Mouse (Mus musculus) ES-E14 (cell line): ENCODE results near the gene Myrf. TPM values are rescaled to one million over a fixed set of nuclear protein-coding genes. Genes with fewer than 3 reads are reported as not detected.

Source experiments
- DNase-seq: peaks from one replicate; pipeline ENCODE4 v3.0.0-alpha.2; 2013; ENCODE audit warnings: low read depth, low spot score
- H3K27ac ChIP-seq: 2 replicates; pipeline ENCODE4 v1.5.1; 2012; ENCODE audit warnings: low read depth, mild to moderate bottlenecking, low read length, moderate library complexity, mixed read lengths; ENCODE audit not compliant: poor library complexity, insufficient read depth, severe bottlenecking
- H3K36me3 ChIP-seq: 2 replicates; pipeline ENCODE4 v1.6.1; 2012; ENCODE audit warnings: mild to moderate bottlenecking, low read length, moderate library complexity, mixed read lengths; ENCODE audit not compliant: control insufficient read depth, poor library complexity, insufficient read depth, severe bottlenecking
- H3K4me1 ChIP-seq, 2 experiments: fragments of 150-350 bp in 1 of 2; sonication (generic) in 1 of 2; 2 replicates each; pipeline ENCODE4 v1.6.1; 2012; ENCODE audit warnings: low read length in 2 of 2, mild to moderate bottlenecking in 1 of 2, mixed read lengths in 1 of 2; ENCODE audit not compliant: control insufficient read depth in 2 of 2, insufficient read depth in 2 of 2, poor library complexity in 1 of 2
- H3K4me3 ChIP-seq, 2 experiments: fragments of 150-350 bp in 1 of 2; sonication (generic) in 1 of 2; 2 replicates each; pipeline ENCODE4 v1.5.1; 2012; ENCODE audit warnings: low read length in 2 of 2, low read depth in 1 of 2, mild to moderate bottlenecking in 1 of 2, mixed read lengths in 1 of 2; ENCODE audit not compliant: insufficient read depth in 1 of 2, poor library complexity in 1 of 2, severe bottlenecking in 1 of 2
- H3K9ac ChIP-seq: 2 replicates; pipeline ENCODE4 v1.6.1; 2012; ENCODE audit warnings: low read depth, mild to moderate bottlenecking, low read length, mixed read lengths; ENCODE audit not compliant: poor library complexity, insufficient read depth, severe bottlenecking
- H3K9me3 ChIP-seq: fragments of 150-350 bp; sonication (generic); 2 replicates; pipeline ENCODE4 v1.6.1; 2012; ENCODE audit warnings: low read depth, mild to moderate bottlenecking, low read length; ENCODE audit not compliant: control insufficient read depth, insufficient read depth
- CHD2 ChIP-seq: IDR thresholded peaks from 2 replicates; pipeline ENCODE4 v1.6.1; 2014; ENCODE audit warnings: mild to moderate bottlenecking, low read depth, low read length, inconsistent platforms
- HCFC1 ChIP-seq: IDR thresholded peaks from 2 replicates; pipeline ENCODE4 v1.6.1; 2012; ENCODE audit warnings: low read length, inconsistent platforms, borderline replicate concordance; ENCODE audit not compliant: insufficient read depth
- MAFK ChIP-seq: IDR thresholded peaks from 2 replicates; pipeline ENCODE4 v1.6.1; 2014; ENCODE audit warnings: mild to moderate bottlenecking, low read depth, low read length, inconsistent platforms; ENCODE audit not compliant: insufficient read depth
- ZC3H11A ChIP-seq: IDR thresholded peaks from 2 replicates; pipeline ENCODE4 v1.6.1; 2012; ENCODE audit warnings: low read depth, mild to moderate bottlenecking, inconsistent platforms, low read length, borderline replicate concordance
- ZNF384 ChIP-seq: IDR thresholded peaks from 2 replicates; pipeline ENCODE4 v1.6.1; 2012; ENCODE audit warnings: low read depth, low read length, inconsistent platforms
- in situ Hi-C, 2 experiments: fragments of 600-800 bp; cut with MboI; formaldehyde crosslinking; loops; one replicate each; pipeline ENCODE4 v1.15.1; 2025; ENCODE audit warnings: low sequenced_read_pairs in 2 of 2, inconsistent platforms in 1 of 2; ENCODE audit not compliant: unreplicated experiment in 2 of 2
- total RNA-seq: library from RNA; depleted of rRNA; stranded (reverse); fragments of 300-350 nt; gene quantifications from 2 replicates; pipeline ENCODE4 v1.2.3, GENCODE M21; 2012

Myrf gene
- total RNA-seq, 1 experiment, result 35.9 TPM

DNA sequence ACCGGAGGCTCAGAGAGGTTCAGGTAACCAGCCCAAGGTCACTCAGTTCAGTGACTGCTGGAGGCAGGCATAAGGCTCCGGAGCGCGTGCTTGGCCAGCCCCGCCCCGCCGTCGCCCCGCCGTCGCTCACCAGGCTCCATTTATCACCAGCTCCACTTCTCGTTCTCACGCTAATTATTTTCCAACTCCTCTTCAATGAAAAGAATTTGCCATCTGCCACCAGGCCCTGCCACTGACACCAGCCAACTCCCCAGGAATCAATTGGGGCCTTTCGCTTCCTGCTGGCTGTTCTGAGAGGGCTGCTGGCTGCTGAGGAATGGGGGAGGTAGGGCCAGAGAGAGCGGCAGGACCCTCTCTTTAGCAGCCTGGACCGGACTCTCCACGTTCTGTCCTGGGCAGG lies 36.8 kb upstream of the Myrf start:
- Histone ChIP-seq H3K9ac (peak overlapping the region; percentile 45), H3K9me3 (no peaks in the 10 kb centered on the region), H3K4me3 (peak overlapping the region; percentile 45 to 51), H3K4me1 (peaks cover 10 to 32% of the 10 kb centered on the region in 2 experiments), H3K27ac (peak overlapping the region; percentile 63; the same call in 1 of the 2 replicates), H3K36me3 (no peaks in the 10 kb centered on the region)
- TF ChIP-seq CHD2, result no peak
- no peak for DNase-seq
- in situ Hi-C loops, result no loop called here

DNA sequence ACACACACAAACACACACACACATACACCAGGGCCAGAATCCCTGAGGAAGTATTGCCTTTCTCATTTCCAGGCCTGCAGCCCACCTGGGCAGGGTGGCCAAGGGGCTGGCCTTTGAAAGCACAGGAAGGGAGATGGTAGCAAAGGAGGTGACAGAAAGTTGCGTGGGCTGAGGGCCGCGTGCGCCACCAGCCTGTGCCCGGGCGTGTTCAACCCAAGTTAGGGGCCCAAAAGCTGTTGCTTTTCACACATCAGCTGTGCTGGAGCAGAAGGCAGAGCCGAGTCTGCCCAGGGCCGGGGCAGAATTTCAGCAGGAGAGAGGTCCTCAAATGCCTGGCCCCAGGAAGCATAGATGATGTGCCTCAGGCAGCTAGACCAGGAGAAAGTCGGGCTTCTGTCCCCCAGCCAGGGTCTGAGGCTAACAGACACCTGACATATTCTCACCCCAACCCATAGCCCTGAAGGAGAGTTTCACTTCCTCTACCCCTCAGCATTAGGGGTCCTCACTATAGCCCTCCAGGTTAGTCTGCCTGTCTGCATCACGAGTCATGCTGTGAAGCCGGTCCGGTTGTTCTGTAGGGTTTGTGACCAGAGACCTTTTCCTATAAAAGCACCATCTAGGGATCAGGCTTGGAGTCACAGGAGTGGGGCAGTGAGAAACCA lies 36.1 kb upstream of the Myrf start:
- peak overlapping the region in 1 of 2 experiments; percentile 17; a peak in 2 of 4 replicates for H3K4me3 ChIP-seq
- TF ChIP-seq ZC3H11A (no peak), MAFK (no peak), ZNF384 (no peak), CHD2 (no peak), HCFC1 (no peak)
- peak overlapping the region; percentile 15; the same call in 1 of the 2 replicates for H3K9ac ChIP-seq
- H3K27ac ChIP-seq, result no peak overlapping the region
- H3K9me3 ChIP-seq, result no peaks in the 10 kb centered on the region
- in situ Hi-C loops, result no loop called here
- no peak for DNase-seq
- H3K4me1 ChIP-seq, result peaks cover 13 to 36% of the 10 kb centered on the region in 2 experiments
- no peaks in the 10 kb centered on the region for H3K36me3 ChIP-seq

DNA sequence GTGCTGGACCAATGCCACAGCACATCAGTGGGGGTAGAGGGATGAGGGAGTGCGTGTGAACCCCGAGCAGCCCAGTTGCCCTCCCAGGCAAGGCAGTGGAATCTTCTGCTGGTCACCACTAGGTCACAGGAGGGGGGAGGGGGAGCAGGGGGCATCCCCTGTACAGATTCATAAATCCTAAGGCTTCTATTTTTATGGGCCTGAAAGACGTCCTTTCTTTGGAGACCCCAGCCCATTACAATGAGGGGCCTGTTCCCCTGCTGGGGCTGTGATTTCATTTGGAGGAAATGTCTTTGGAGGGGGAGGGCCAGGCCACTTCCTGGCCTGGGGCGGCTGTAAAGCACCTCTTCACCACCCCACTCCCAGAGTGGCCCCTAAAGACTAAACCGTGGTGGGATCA lies 33.5 kb upstream of the Myrf start:
- in situ Hi-C loops, result no loop called here
- H3K36me3 ChIP-seq, result no peaks in the 10 kb centered on the region
- no peak overlapping the region for H3K4me3 ChIP-seq
- H3K4me1 ChIP-seq, result peaks cover 13 to 41% of the 10 kb centered on the region in 2 experiments
- H3K27ac ChIP-seq, result no peak overlapping the region
- no peak overlapping the region for H3K9ac ChIP-seq
- H3K9me3 ChIP-seq, result no peaks in the 10 kb centered on the region
- no peak for DNase-seq
- TF ChIP-seq HCFC1, result no peak
- no peak for TF ChIP-seq MAFK
- no peak for TF ChIP-seq ZC3H11A
- TF ChIP-seq CHD2, result no peak
- TF ChIP-seq ZNF384, result no peak

DNA sequence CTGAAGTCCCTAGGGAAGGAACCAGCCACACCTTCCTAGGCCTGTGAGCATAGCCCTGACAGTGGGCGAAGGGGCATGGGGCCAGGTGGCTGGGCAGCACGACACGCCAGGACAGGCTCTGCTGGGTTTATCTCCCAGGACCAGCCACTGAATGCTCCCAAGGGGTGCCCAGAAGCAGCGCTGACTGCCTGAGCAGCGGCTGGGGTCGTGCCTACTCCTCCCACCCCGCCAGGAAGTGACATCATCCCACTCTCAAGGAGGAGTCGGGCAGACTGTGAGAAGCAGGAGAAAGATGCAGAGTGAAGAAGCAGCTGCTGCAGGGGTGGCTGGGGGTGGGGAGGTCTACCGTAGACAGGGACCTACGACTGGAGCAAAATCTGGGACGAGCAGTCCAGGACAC lies 32.2 kb upstream of the Myrf start:
- Histone ChIP-seq H3K9me3 (no peaks in the 10 kb centered on the region), H3K27ac (no peak overlapping the region), H3K9ac (0 out of 2 replicates have a peak overlapping the region, but pooled peaks have one; percentile 2), H3K36me3 (no peaks in the 10 kb centered on the region), H3K4me3 (no peak overlapping the region), H3K4me1 (peaks cover 11 to 32% of the 10 kb centered on the region in 2 experiments)
- TF ChIP-seq HCFC1 (no peak), ZNF384 (no peak), ZC3H11A (no peak), MAFK (no peak), CHD2 (no peak)
- in situ Hi-C loops, result no loop called here
- no peak for DNase-seq

DNA sequence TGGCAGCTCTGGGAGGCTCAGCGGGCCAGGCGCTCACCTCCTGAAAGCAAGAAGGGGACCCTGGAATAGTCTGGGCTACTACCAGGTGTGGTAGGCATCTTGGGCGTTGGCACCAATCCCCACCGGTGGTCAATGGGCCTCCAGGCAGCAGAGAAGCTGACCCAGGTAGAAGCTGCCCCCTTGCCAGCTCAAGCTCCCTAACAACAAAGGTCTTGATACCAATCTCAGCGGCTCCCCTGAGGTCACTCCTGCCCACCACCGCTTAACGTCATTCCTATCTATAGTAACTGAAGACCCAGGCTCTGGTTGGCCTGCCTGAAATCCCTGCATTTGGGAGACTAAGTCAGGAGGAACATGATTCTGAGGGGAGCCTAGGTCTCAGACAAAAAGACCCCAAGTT lies 31.0 kb upstream of the Myrf start:
- no peak overlapping the region for H3K4me3 ChIP-seq
- TF ChIP-seq CHD2 (no peak), ZNF384 (no peak), HCFC1 (no peak), ZC3H11A (no peak), MAFK (no peak)
- no peak overlapping the region for H3K9ac ChIP-seq
- no peak overlapping the region for H3K27ac ChIP-seq
- no peak for DNase-seq
- H3K9me3 ChIP-seq, result no peaks in the 10 kb centered on the region
- no peaks in the 10 kb centered on the region for H3K36me3 ChIP-seq
- H3K4me1 ChIP-seq, result peaks cover 8 to 32% of the 10 kb centered on the region in 2 experiments
- in situ Hi-C loops, result no loop called here
